Mouse (Mus musculus): ENCODE measurements around the gene Samd4b. TPM values are rescaled to one million over a fixed set of nuclear protein-coding genes. Genes with fewer than 3 reads are reported as not detected.

Samd4b gene
- total RNA-seq, 2 experiments from 2014 or later = 13.0 to 13.1 TPM

DNA sequence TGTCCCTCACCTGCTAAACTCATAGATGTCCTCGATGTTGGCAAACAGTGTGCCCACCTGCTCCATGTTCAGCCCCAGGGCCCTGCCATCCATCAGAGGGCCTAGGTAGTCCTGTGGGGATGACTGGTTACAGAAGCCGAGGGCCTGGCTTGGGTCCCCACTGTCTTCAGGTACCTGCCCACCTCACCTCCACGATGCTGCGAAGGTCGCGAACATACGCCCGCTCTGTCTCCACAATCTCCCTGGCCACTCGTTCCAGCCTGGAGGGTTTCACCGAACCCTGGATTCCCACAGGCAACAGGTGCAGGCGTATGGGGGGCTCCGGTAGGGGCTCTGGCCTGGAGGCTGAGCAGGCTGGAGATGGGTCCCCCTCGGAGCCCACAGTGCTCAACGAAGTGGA, 227.9 kb downstream of the Samd4b start:
- intact Hi-C loops (cut with DNase I) = loop anchor here (2.0 kb wide), 1 partner anchor 17 kb away; no protein-coding TSS in a partner anchor
- Histone ChIP-seq H3K4me3 (peak overlapping the region; percentile 76), H3K27ac (peak overlapping the region; percentile 94; the same call in 1 of the 2 replicates)
- DNase-seq = no peak
- TF ChIP-seq CTCF (IDR thresholded peaks at IDR 0.05) = no peak

DNA sequence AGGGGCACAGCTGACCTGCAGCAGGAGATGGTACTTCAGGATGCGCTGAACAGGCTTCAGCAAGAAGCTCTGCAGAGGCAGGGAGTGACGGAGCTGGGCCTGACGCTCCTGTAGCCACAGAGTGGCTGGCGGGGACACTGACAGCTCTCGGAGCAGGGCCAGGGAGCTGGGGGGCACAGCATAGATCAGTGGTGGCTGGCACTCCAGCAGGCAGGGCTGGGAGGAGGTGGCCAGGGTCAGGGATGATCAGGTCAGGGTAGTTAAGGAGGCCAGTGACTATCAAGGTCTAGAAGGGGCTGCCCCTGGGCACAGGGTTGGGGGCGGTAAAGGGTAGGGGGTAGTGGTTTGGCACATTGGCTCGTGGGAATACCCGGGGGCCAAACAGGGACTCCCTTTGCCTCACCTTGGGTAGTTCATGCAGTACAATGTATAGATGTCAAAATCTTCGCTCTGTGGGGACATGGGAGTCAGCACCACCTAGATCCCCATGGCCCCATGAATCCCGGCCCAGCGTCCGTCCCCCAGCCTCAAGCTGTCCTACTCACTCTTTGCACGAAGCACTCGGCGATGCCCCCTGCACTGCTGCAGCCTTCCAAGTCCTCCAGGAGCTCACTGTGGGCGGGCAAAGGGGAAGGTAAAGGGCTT, 229.5 kb downstream of the Samd4b start:
- no peak for TF ChIP-seq CTCF (IDR thresholded peaks at IDR 0.05)
- no peak overlapping the region for H3K4me3 ChIP-seq
- intact Hi-C loops (cut with DNase I) = no loop called here
- peak overlapping the region; percentile 5; the same call in 1 of the 2 replicates for H3K27ac ChIP-seq
- DNase-seq = no peak

DNA sequence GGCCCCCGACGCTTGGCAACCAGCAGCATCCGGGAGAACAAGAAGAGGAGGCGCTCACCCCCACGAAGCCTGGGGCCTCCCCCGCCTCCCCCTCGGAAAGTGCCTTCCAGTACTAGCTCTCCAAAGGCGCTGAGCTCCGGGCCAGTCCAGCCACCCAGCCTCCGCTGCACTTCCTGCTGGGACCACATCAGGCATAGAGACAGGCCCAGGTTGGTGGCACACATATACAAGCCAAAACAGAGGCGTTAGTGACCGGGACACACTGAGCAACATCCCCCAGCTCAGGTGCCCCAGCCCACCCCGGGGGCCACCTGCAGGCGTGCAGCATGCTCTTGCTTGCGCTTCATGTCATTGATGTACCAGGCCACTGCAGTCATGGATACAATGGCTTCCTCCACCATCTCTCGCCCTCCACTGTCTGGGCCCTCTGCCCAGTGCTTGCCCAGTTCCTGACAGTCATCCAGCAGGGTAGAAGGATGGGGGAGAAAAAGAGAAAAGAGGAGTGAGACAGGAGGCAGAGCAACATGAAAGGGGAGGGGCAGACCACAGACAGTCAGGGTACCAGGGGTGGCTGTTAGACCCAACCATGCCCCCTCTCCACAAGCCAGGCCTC, 230.2 kb downstream of the Samd4b start:
- Histone ChIP-seq H3K4me3 (no peak overlapping the region), H3K27ac (no peak overlapping the region)
- intact Hi-C loops (cut with DNase I) = no loop called here
- no peak for DNase-seq
- TF ChIP-seq CTCF (IDR thresholded peaks at IDR 0.05) = no peak

DNA sequence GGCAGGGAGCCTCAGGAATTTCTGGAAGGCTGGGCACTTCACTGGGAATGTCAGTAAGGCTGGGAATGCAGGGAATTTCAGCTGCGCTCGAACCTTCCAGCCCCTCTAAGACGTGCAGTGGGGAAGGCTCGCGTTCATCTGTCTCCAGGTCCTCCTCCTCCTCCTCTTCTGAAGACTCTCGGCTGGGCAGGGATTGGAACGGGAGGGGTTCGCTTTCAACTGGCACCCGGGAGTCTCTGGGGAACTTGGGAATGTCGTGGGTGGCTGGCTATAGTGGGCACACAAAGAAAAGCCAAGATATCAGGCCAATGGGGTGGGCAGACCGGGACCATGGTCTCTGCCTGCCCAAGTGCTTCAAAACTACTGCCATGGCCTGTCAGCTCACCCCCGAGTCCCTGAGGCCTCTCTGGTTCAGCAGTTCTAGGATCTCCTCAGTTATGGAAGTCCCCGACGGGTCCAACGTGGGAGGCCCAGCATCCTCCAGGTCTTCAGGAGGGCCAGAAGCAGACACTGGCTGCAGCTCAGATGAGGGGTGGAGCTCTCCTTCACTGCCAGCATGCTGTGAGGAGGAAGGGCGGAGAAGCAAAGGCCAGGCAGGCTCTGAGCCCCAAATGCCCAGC, 235.4 kb downstream of the Samd4b start:
- TF ChIP-seq CTCF (IDR thresholded peaks at IDR 0.05) = no peak
- intact Hi-C loops (cut with DNase I) = no loop called here
- Histone ChIP-seq H3K4me3 (no peak overlapping the region), H3K27ac (peak overlapping the region; percentile 57)
- no peak for DNase-seq

DNA sequence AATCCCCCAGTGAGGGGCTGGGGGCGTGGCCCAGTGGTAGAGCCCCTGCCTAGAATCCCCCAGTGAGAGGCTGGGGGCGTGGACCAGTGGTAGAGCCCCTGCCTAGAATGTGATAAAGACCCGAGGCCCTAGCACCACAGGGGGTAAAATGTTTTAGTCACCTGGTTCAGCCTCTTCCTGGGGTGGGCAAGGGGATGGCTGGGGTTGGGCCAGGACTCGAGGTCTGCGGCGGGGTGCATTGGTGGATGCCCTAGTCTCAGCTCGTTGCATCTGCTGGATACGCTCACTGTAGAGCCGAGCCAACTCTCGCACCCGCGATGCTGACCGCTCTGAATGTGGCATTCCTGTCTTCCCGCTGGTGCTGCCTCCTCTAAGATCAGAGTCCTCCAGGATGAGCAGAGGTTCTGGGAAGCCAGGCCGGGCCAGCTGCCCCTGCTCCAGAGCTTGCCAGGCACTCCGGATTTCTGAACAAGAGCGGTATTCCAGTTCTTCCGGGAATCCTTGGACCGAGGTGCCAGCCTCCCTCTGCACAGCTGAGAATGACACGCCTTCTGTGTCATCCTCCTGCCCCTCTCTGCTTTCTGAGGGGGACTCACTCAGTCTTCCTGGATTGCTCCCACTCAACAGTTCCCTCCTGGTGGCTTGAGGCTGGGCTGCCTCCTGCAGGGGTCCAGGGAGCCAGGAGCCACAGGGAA, 236.2 kb downstream of the Samd4b start:
- DNase-seq = peak; percentile 33
- no peak for TF ChIP-seq CTCF (IDR thresholded peaks at IDR 0.05)
- intact Hi-C loops (cut with DNase I) = no loop called here
- Histone ChIP-seq H3K27ac (peak overlapping the region; percentile 57), H3K4me3 (no peak overlapping the region)

DNA sequence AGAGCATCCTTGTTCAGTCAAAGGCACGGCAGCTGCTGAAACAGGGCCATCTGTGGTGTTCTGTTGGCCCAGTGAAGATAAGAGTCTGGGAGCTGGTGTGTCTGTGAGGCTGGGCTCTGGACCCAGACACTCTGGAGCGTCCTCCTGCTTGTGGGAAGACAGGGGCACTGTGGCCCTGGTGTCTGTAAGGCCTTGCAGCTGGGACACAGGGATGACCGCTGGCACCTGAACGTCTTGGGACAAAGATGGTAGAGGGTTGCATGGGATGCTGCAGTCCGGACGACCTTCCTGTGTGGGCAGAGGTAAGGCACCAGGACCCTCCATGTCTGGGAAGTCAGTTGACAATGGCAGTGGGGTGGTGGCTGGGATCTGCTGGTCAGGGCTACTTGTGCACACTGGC, 237.7 kb downstream of the Samd4b start:
- DNase-seq = no peak
- Histone ChIP-seq H3K4me3 (no peak overlapping the region), H3K27ac (no peak overlapping the region)
- intact Hi-C loops (cut with DNase I) = no loop called here
- TF ChIP-seq CTCF (IDR thresholded peaks at IDR 0.05) = no peak

DNA sequence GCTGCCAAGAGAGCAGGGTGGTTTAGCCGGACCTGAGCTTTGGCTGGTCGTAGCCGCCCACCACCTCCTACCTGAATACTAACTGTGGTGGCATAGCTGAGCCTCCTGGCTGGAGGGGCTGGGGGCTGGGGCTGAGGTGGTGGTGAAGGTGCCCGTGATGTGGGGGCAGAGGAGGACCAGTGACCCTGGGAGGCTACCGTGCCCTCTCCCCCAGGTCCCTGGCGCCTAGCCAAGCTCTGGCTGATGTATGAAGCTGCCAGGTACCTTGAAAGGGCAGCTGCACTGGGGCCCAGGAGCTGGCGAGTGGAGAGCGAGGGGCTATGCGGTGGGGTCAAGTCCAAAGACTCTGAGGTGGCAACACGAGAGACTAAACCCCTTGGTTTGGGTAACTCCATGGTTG, 238.1 kb downstream of the Samd4b start:
- intact Hi-C loops (cut with DNase I) = no loop called here
- no peak overlapping the region for H3K4me3 ChIP-seq
- DNase-seq = peak; percentile 45
- H3K27ac ChIP-seq = no peak overlapping the region
- no peak for TF ChIP-seq CTCF (IDR thresholded peaks at IDR 0.05)

DNA sequence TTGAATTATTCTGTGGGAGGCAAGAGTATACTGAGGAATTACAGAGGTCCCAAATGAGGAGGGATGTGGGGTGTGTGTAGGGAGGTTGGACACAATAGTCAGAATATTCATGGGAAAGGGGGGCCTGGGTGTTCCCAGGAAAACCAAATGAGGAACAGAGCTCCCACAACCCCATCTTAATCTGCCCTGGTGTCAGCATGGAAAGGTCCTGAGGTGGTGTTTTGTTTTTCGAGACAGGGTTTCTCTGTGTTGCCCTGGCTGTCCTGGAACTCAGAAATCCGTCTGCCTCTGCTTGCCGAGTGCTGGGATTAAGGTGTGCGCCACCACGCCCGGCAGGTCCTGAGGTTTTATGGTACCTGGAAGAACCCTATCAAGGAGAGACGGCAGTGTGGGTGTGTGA, 239.5 kb downstream of the Samd4b start:
- no peak overlapping the region for H3K4me3 ChIP-seq
- no peak for TF ChIP-seq CTCF (IDR thresholded peaks at IDR 0.05)
- no peak for DNase-seq

DNA sequence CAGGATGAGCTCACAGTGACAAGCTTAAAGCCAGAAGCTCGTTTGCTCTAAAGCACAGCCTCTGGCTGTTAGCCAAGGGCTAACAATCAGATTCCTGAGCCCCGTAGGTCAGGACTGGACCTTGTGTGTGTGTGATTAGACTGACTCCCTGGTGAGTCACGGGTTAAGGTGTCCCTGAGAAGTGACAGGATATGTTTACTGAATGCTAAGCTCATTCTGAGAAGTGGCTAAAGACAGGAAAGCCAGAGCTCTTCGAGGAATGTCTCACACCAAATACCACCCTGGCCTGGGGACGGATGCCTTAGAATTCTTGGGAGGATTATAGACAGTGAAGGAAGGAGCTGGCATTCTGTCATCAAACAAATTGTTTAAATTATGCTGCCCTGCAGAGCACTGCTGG, 240.0 kb downstream of the Samd4b start:
- Histone ChIP-seq H3K4me3 (no peak overlapping the region), H3K27ac (peak overlapping the region; percentile 75)
- no peak for TF ChIP-seq CTCF (IDR thresholded peaks at IDR 0.05)
- intact Hi-C loops (cut with DNase I) = no loop called here
- no peak for DNase-seq

More for the DNA sequence above, 239.5 kb downstream of the Samd4b start:
- peak overlapping the region; percentile 75 for H3K27ac ChIP-seq
- intact Hi-C loops (cut with DNase I) = no loop called here

DNA sequence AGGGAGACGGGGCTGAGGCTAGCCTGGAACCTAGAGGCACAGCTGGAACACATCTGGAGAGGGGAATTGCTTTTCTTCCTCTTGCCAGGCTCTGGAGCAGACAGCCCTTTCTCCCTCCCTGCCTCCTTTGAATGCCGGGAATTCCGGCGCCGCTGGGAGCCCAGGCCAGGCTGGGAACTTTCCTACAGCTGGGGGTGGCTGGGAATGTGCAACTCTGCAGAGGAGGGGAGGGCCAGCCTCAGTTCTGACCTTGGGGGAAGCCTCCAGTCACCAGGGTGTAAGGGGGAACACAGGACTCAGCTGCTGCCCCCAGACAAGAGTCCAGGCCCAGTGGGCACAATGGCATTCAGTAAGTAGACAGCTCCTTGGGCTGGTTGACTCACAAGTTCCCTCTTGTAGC, 241.0 kb downstream of the Samd4b start:
- no peak for TF ChIP-seq CTCF (IDR thresholded peaks at IDR 0.05)
- DNase-seq = peak; percentile 59
- Histone ChIP-seq H3K4me3 (0 out of 2 replicates have a peak overlapping the region, but pooled peaks have one; percentile 4), H3K27ac (peak overlapping the region; percentile 75)
- intact Hi-C loops (cut with DNase I) = no loop called here

DNA sequence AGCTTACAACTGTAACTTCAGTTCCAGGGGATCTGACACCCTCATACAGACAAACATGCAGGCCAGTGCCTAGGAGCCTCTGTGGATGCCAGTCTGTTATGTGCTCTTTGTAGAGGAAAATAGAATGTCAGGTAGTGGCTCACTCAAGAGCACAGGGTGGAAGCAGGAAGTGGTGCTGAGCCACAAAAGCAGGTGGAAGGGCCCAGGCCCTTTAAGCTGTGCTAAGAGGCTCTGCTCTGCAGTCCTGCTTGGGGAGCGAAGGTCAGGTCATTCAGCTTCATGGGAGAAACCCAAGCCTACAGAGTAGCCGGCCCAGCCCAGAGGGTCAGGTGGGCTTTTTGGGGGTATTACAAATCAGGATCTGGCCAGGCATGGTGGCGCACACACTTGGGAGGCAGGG, 242.7 kb downstream of the Samd4b start:
- no peak overlapping the region for H3K27ac ChIP-seq
- intact Hi-C loops (cut with DNase I) = no loop called here
- H3K4me3 ChIP-seq = no peak overlapping the region
- no peak for DNase-seq
- TF ChIP-seq CTCF (IDR thresholded peaks at IDR 0.05) = no peak

DNA sequence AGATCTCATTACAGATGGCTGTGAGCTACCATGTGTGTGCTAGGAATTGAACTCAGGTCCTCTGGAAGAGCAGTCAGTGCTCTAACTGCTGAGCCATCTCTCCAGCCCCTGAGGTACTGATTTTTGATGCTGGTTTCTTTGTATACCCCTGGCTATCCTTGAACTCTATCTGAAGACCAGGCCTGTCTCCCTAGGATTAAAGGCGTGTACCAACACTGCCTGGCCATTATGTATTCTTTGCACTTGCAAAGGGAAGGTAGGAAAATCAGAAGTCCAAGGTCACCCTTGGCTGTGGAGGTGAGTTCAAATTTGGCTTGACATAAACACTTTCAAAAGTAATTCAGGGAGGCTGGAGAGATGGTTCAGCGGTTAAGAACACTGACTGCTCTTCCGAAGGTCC, 243.3 kb downstream of the Samd4b start:
- TF ChIP-seq CTCF (IDR thresholded peaks at IDR 0.05) = no peak
- Histone ChIP-seq H3K27ac (no peak overlapping the region), H3K4me3 (no peak overlapping the region)
- DNase-seq = no peak
- intact Hi-C loops (cut with DNase I) = no loop called here

DNA sequence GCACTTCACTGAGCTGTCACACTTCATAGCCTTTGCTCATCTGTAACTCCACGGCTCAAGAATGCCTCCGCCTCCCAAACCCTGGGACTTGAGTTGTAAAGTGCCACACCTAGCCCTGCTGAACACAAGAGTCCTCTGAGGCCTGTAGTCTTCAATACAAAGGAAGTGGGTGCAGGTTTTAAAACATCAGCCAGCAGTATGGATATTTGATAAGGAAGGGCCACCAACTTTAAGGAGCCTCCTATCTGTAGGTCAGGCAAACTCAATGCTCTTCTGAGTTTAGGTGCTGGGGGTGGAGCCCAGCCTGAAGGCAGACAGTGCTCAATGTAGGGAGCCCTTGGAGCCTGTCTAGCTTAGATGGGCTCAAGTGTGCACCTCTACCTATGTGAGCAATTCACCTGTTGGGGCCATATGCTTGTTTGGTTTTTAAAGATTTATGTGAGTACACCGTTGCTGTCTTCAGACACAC, 243.8 kb downstream of the Samd4b start:
- H3K4me3 ChIP-seq = no peak overlapping the region
- H3K27ac ChIP-seq = no peak overlapping the region
- TF ChIP-seq CTCF (IDR thresholded peaks at IDR 0.05) = no peak
- intact Hi-C loops (cut with DNase I) = no loop called here
- DNase-seq = no peak
